Mouse (Mus musculus) left cerebral cortex, adult 18-20 months (tissue): ENCODE results near the gene Gm3278. TPM values are rescaled to one million over a fixed set of nuclear protein-coding genes. Genes with fewer than 3 reads are reported as not detected.
"Not testable (repeated sequence)": the region's sequence is repeated elsewhere in the genome, so short reads cannot be mapped to it uniquely, and the experiment has no call there.

ENCODE experiments used
- DNase-seq, 2 experiments: peaks; one replicate each; pipeline ENCODE4 v3.0.0; 2021 to 2022; ENCODE audit warnings: low spot score in 2 of 2, mixed read lengths in 1 of 2
- long read RNA-seq, 2 experiments: library from polyadenylated mRNA; stranded (forward); transcript quantifications; one replicate each; pipeline ENCODE4 v2.0.0; 2021
- total RNA-seq, 2 experiments: library from RNA; stranded (reverse); gene quantifications; 2 replicates each; pipeline ENCODE4 v1.2.3; 2021

Gene Gm3278
- not detected for total RNA-seq
- long read RNA-seq, experiment 1: 0 reads
- long read RNA-seq, experiment 2: 0 reads

GRCm38 (mm10) chr14:4892116-4892515, at the start of gene Gm3278:
TSS of gene Gm3278 (plus strand) at chr14:4892416.
- not testable (repeated sequence) for DNase-seq

DNA sequence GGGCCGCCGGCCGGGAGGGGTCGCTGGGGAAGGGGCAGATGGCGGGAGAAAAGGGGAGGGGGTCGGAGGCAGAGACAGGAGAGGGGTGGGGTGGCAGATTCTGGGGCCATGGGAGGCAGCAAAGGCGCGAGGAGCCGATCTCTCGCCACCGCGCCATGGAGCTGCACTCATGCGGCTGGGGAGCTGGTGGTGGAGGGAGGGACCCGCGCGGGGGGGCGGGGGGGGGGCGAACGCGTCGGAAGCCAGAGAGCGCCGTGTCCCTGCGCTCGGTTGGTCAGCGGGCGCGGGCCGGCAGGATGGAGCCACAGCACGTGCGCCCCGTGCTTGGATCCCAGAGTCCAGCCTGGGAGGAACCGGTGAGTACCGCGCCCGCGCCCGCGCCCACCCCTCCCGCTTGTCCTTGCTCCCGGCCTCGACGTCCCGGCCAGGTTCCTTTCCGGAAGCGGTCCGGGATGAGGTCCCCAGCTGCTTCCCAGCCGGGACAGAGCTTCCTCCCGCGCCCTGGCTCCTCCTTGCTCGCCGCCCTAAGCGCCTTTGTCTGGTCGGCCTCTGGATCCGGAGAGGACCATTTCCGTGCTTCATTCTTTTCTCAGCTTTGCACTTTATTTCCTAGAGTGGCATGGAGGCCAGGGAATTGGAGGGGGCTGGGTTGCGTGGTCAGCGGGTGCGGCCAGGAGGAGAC, 36.8 kb upstream of the Gm3278 start, which contains the start of gene Gm3264:
Gene Gm3264, plus strand, starts transcription at position 278 of the 682 bp plus-strand sequence.
- DNase-seq: not testable (repeated sequence)

Other genes with a start within 250 kb of the Gm3278 start
- not detected for gene Gm3239, start 228.2 kb upstream of the Gm3278 start, total RNA-seq
- gene Gm7876, start 183.2 kb upstream of the Gm3278 start, total RNA-seq: not detected
- gene Gm3252, start 165.6 kb upstream of the Gm3278 start, total RNA-seq: under 1 TPM in 1 of 2 experiments, not detected in 1; 0.28 TPM
- not detected for gene Gm9602, start 116.1 kb upstream of the Gm3278 start, total RNA-seq
- not detected for gene Gm3269, start 54.3 kb upstream of the Gm3278 start, total RNA-seq
- 1 to 10 TPM in 1 of 2 experiments, not detected in 1; 2.1 TPM for gene Gm3264, start 36.8 kb upstream of the Gm3278 start, total RNA-seq
- gene Gm8297, start 91.5 kb downstream of the Gm3278 start, total RNA-seq: not detected
- gene Gm3298, start 123.5 kb downstream of the Gm3278 start, total RNA-seq: not detected
- gene 4930555G01Rik, start 158.2 kb downstream of the Gm3278 start, total RNA-seq: not detected
- under 1 TPM; 0.26 to 0.95 TPM for gene Gm8281, start 178.6 kb downstream of the Gm3278 start, total RNA-seq
- not detected for gene Gm8279, start 239.1 kb downstream of the Gm3278 start, total RNA-seq